Comparison of ENCODE assay signal across 20 mouse cellular contexts in genomic region chr4:53847541-53847940, GRCm38 (mm10).
"Had no signal": no experiment of that assay in that cellular context is flagged by ENCODE, and none has a peak within 500 bp of the region (broad histone marks: within the 10 kb centered on the region; RNA-seq: fewer than 3 reads in every experiment).

No protein-coding gene starts in this region.

- H3K27me3 ChIP-seq: liver, embryonic 15.5 days; megakaryocyte, embryonic 14.5 days; midbrain, embryonic 13.5 days; neural tube, embryonic 13.5 days; stomach, embryonic 15.5 days had no signal

- H3K36me3 ChIP-seq: stomach, embryonic 15.5 days had no signal

- DNase-seq: kidney, adult 2 months; layer of hippocampus, adult 9-11 months; lung, adult 2 months; lung, postnatal 14 days; retina, postnatal 1 day; right cerebral cortex, postnatal 25 days; spleen, adult 18-20 months; thymus, postnatal 25 days had no signal

- H3K27ac ChIP-seq: kidney, postnatal 0 days; layer of hippocampus, adult 2 months; liver, embryonic 15.5 days; macrophage; midbrain, embryonic 10.5 days; midbrain, embryonic 13.5 days; neural tube, embryonic 13.5 days; stomach, embryonic 15.5 days had no signal

- H3K9me3 ChIP-seq: liver, embryonic 15.5 days; megakaryocyte, embryonic 14.5 days; midbrain, embryonic 10.5 days; midbrain, embryonic 13.5 days; neural tube, embryonic 13.5 days; stomach, embryonic 15.5 days had no signal

- H3K4me2 ChIP-seq: liver, embryonic 11.5 days; liver, embryonic 15.5 days; midbrain, embryonic 13.5 days; neural tube, embryonic 13.5 days; stomach, embryonic 15.5 days had no signal

- H3K9ac ChIP-seq: liver, embryonic 15.5 days; midbrain, embryonic 13.5 days; neural tube, embryonic 13.5 days; stomach, embryonic 15.5 days had no signal

- ATAC-seq: midbrain, embryonic 13.5 days; midbrain, embryonic 16.5 days had no signal

- H3K4me3 ChIP-seq: layer of hippocampus, adult 2 months; liver, embryonic 15.5 days; megakaryocyte, embryonic 14.5 days; midbrain, embryonic 10.5 days; midbrain, embryonic 13.5 days; myocyte; neural tube, embryonic 13.5 days; stomach, embryonic 15.5 days had no signal

- H3K4me1 ChIP-seq: liver, embryonic 15.5 days; neural tube, embryonic 13.5 days; stomach, embryonic 15.5 days had no signal
